Mouse (Mus musculus) heart, embryonic 10.5 days (tissue): Measurements from ENCODE around the gene Flna. TPM values are rescaled to one million over a fixed set of nuclear protein-coding genes. Genes with fewer than 3 reads are reported as not detected.

Source experiments
- DNase-seq: peaks from one replicate; pipeline ENCODE4 v3.0.0-alpha.2; 2017; ENCODE audit warnings: low spot score
- H3K27ac ChIP-seq: fragments of 300-500 bp; sonication (generic); 2 replicates; pipeline ENCODE4 v1.5.1; 2016; ENCODE audit warnings: mild to moderate bottlenecking
- H3K27me3 ChIP-seq: fragments of 300-500 bp; sonication (generic); 2 replicates; pipeline ENCODE4 v1.6.1; 2016; ENCODE audit warnings: mild to moderate bottlenecking; ENCODE audit not compliant: poor library complexity, insufficient read depth, severe bottlenecking
- H3K36me3 ChIP-seq: fragments of 300-500 bp; sonication (generic); 2 replicates; pipeline ENCODE4 v1.6.1; 2016; ENCODE audit warnings: mild to moderate bottlenecking, moderate library complexity
- H3K4me1 ChIP-seq: fragments of 300-500 bp; sonication (generic); 2 replicates; pipeline ENCODE4 v1.6.1; 2016; ENCODE audit warnings: mild to moderate bottlenecking
- H3K4me3 ChIP-seq: fragments of 300-500 bp; sonication (generic); 2 replicates; pipeline ENCODE4 v1.5.1; 2016; ENCODE audit warnings: mild to moderate bottlenecking, moderate library complexity
- H3K9me3 ChIP-seq: fragments of 300-500 bp; sonication (generic); 2 replicates; pipeline ENCODE4 v1.6.1; 2016; ENCODE audit warnings: mild to moderate bottlenecking, moderate library complexity
- WGBS: fragments of 180-500 bp; shearing (Covaris S2); methylation state at CpG from one replicate; pipeline ENCODE4 v1.1.7; 2016; 5-methylcytosine and 5-hydroxymethylcytosine counted together
- polyA plus RNA-seq: library from polyadenylated mRNA; unstranded; fragments of >200 nt; fragmentation: Nextera tagmentation; extraction: Ambion mirVana; gene quantifications from 2 replicates; pipeline ENCODE4 v1.2.1, GENCODE M21; 2016

Gene Flna
- 199 and 236 TPM in 2 replicates for polyA plus RNA-seq

DNA sequence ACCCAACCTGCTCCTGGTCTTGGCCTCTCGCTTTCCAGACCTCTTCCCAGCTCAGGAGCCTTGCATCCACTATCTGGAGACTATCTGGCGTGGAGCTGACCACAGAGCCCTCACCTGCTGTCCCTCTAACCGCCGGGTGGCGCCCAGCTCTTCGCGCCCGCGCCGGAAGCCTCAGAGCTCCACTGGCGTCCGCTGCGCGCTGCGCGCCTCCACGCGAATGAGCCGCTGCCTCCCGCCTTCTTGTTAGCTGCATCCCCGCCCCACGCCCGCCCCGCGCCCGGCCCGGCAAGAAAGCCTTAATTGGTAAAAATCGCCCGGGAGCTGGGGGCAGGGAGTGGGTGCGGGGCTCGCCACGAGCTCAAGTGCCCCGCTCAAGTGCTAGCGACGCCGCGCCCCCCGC, at the start of gene Flna:
Gene Flna (minus strand): TSS at position 206 of the 400 bp plus-strand sequence.
- H3K9me3 ChIP-seq, result no peaks in the 10 kb centered on the region
- H3K4me3 ChIP-seq, result peak within 1 kb of the TSS; percentile 57
- DNase-seq, result peak; percentile 84
- 0 out of 2 replicates have a peak, but pooled peaks cover 3% of the 10 kb centered on the region for H3K27me3 ChIP-seq
- WGBS, result 15% methylated on average over 38 of the region's 38 CpGs
- H3K36me3 ChIP-seq, result no peaks in the 10 kb centered on the region
- H3K4me1 ChIP-seq, result no peaks in the 10 kb centered on the region
- H3K27ac ChIP-seq, result peak within 1 kb of the TSS; percentile 86

DNA sequence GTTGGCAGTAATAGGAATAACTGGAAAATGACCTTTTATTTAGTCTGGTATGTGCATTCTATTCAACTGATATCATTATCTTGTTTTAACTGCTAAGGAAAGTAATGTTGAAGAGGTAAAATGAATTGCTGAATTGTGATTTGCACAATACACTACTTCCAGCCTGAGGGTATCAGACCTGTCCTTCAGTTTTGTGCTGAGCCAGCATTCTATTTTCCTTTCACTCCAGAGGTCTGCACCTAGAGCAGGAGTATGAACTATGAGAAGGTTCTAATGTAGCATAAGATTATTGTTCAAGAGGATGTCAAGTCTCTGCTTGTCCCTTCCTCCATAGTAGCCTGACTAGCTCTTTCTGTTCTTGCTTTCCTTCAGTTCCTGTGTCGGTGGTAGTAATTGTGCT, 48.7 kb upstream of the Flna start:
- H3K27ac ChIP-seq, result no peak overlapping the region
- no peak overlapping the region for H3K4me3 ChIP-seq
- H3K27me3 ChIP-seq, result no peaks in the 10 kb centered on the region
- no peaks in the 10 kb centered on the region for H3K9me3 ChIP-seq
- 87% methylated on average over 1 of the region's 1 CpGs for WGBS
- DNase-seq, result no peak
- H3K4me1 ChIP-seq, result no peaks in the 10 kb centered on the region
- peaks cover 42% of the 10 kb centered on the region for H3K36me3 ChIP-seq

DNA sequence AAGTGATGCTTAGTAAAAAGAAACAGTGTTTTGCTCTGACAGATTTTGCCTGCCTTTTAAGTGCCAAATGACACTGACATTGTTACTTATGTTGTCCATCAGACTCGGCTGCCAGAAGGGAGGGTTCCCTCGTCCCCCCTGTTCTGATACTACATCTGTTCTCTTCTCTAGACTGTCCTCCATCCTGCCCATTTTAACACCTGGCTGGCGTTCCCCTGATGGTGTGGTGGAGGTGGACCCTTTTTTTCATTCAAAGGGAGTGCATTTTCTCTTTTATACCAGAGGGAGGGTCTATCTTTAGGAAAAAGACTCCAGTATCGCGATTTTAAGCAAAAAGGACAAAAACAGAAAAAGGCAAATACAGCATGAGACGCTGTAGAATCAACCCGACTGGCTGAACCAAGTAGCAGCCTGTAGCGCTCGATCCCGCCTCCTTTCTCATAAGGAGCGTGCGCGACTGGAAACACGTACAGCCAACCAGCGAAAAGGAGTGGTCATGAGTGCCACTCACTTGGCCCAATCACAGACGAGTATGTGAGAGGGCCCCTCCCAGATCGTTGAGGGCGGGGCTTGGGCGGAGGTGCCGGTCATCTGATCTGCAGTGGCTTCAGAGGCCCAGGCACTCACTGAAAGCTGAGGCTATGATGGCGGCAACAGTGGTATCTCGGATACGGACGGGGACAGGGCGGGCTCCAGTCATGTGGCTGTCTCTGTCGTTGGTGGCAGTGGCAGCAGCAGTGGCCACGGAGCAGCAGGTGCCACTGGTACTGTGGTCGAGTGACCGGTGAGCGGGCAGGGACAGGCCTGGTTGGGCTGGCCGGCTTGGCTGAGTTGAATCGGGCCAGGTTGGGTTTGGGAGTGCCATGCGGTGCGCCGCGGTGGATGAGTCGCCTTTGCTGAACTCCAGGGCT, 47.2 kb upstream of the Flna start, which contains the start of gene Atp6ap1:
Gene Atp6ap1 (plus strand): TSS at position 560 of the 911 bp plus-strand sequence.
- no peaks in the 10 kb centered on the region for H3K4me1 ChIP-seq
- DNase-seq, result peak; percentile 97
- H3K27ac ChIP-seq, result peak within 1 kb of the TSS; percentile 90
- peak within 1 kb of the TSS; percentile 79 for H3K4me3 ChIP-seq
- 13% methylated on average over 37 of the region's 37 CpGs for WGBS
- H3K36me3 ChIP-seq, result peaks cover 26% of the 10 kb centered on the region
- no peaks in the 10 kb centered on the region for H3K27me3 ChIP-seq
- H3K9me3 ChIP-seq, result no peaks in the 10 kb centered on the region

DNA sequence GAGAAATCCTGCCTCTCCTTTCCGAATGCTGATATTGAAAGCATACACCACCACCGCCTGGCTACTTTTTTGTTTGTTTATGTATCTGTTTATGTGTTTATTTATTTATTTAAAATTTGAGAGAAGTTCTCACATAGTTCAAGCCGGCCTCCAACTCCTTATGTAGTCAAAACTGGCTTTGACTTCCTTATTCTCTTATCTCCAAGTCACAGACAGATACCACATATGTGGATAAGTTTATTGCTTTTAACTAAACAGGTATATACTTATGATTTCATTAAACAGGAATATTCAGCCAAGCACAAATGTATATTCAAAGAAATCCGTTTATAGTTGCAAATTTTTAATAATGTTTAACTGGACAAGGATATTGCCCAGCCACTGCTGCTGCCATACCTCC, 43.8 kb upstream of the Flna start:
- peaks cover 12% of the 10 kb centered on the region; the same call in 1 of the 2 replicates for H3K36me3 ChIP-seq
- H3K27me3 ChIP-seq, result no peaks in the 10 kb centered on the region
- H3K9me3 ChIP-seq, result no peaks in the 10 kb centered on the region
- WGBS, result 77% methylated on average over 4 of the region's 4 CpGs
- H3K27ac ChIP-seq, result no peak overlapping the region
- H3K4me1 ChIP-seq, result no peaks in the 10 kb centered on the region
- no peak for DNase-seq
- no peak overlapping the region for H3K4me3 ChIP-seq

DNA sequence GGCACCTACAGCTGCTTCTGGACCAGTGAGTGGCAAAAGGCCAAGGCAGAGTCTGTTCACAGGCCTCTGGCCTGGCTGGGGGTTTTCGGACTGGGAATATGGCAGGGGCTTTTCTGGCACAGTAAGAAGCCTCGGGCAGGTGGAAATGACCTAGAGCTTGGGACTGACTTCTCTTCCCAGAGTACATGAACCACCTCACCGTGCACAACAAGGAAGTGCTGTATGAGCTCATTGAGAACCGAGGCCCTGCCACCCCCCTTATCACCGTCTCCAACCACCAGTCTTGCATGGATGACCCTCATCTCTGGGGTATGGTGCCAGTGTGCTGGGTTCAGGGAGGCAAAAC, 33.4 kb upstream of the Flna start:
- Histone ChIP-seq H3K9me3 (no peaks in the 10 kb centered on the region), H3K27ac (peak overlapping the region; percentile 88), H3K36me3 (peaks cover 2% of the 10 kb centered on the region; the same call in 1 of the 2 replicates), H3K4me3 (peak overlapping the region; percentile 71), H3K27me3 (no peaks in the 10 kb centered on the region), H3K4me1 (peaks cover 7% of the 10 kb centered on the region; the same call in 1 of the 2 replicates)
- DNase-seq, result no peak
- 36% methylated on average over 5 of the region's 5 CpGs for WGBS

DNA sequence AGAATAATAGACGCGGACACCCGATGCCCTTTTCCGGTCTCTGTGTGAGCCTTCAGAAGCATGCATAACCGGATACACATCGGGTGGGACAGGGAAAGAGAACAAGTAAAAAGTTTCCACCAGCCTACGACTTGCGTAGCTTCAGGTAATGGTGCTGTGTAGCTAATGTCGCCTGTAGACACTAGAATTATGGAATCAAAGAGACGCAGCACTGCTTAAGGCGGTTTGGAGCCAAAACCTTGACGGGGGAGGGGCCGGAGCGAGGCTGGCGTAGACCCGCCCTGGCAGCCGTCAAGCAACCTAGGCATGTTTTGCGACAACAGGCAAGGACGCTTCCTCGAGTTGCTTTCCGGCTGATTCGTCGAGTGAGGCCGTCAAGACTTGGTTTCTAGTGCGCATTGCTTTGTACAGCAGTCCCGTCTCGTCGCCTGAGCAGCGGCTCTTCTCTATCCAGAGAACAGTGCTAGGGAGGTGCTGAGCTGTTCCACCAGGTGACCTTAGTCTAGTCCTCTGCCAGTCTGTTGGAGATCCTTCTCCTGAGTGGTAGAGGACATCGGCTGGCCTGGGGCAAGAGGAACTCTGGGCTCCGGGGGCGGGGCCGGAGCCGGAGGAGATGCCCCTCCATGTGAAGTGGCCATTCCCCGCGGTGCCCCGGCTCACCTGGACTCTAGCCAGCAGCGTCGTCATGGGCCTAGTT, 32.9 kb upstream of the Flna start:
- H3K27me3 ChIP-seq, result no peaks in the 10 kb centered on the region
- no peaks in the 10 kb centered on the region for H3K9me3 ChIP-seq
- no peaks in the 10 kb centered on the region for H3K36me3 ChIP-seq
- 25% methylated on average over 39 of the region's 39 CpGs for WGBS
- H3K4me1 ChIP-seq, result peaks cover 7% of the 10 kb centered on the region; the same call in 1 of the 2 replicates
- peak overlapping the region; percentile 71 for H3K4me3 ChIP-seq
- peak overlapping the region; percentile 88 for H3K27ac ChIP-seq
- peak; percentile 92 for DNase-seq

DNA sequence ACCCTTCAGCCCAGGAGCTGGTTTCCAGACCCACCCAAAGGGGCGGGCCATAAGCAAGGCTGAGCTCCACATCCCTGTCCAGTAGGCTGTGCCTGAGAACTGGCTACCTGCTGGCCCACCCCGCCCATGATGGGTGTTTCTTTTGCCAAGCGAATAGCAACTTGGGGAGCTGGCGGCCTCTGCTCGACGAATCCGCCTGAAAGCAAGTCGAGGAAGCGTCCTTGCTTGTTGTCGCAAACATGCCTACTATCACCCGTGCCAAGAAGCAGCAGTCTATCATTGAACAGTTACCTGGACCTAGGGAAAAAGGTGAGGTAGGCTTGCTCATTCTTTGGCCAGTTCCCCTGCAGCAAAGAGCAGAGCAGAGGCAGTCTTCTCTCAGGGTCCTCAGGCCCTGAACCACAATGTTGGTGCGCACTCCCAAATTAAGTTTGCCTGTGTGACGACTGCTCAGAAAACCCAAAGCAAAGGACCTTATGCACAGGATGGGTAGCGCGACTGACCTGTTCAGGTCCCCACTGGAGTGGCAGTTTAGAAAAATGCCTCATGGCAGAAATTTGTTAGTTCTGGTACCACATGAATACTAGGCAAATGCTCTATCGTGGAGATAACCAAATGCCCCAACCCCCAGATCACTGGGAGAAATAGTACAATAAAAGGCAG, 32.2 kb upstream of the Flna start, which contains the start of the genes Taz and Dnase1l1:
Gene Taz (plus strand): TSS at position 181 of the 663 bp plus-strand sequence.
Gene Dnase1l1 (minus strand): TSS at position 606 of the 663 bp plus-strand sequence.
- no peaks in the 10 kb centered on the region for H3K27me3 ChIP-seq
- H3K4me3 ChIP-seq, result peak within 1 kb of the TSS; percentile 71
- peaks cover 7% of the 10 kb centered on the region; the same call in 1 of the 2 replicates for H3K4me1 ChIP-seq
- H3K27ac ChIP-seq, result peak within 1 kb of the TSS; percentile 88
- no peaks in the 10 kb centered on the region for H3K36me3 ChIP-seq
- H3K9me3 ChIP-seq, result no peaks in the 10 kb centered on the region
- peak; percentile 92 for DNase-seq
- WGBS, result 14% methylated on average over 16 of the region's 16 CpGs

DNA sequence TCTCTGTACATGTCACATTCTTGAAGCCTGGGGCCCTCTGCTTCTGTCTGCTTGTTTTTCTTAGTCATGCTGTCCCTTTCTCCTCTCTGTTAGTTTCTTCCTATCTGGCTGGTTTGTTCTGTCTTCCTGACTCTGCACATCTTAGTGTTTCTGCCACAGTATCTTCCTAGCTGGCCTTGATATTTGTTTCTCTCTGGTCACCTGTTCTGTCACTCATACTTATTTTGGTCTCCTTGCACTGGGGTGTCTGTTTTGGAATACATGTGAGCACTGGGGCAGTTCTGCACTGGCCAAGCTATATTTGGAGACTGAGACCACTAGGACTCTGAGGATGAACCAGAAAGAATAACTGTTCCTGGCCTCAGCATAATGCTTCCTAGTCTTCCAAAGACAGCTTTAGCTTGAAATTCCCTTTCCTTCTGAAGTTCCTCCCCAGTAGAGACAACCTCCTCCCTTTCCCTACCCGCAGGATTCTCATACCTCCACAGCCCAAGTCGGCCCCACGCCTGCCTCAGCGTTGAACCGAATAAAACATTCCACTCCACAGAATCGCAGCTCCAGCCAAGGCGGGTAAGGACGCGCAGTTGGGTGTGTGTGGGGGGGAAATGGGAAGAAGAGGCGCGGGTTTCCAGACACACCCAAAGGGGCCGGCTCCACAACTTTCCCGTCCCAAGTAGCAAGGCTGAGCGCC, 31.6 kb upstream of the Flna start:
- peak overlapping the region; percentile 88 for H3K27ac ChIP-seq
- no peaks in the 10 kb centered on the region for H3K36me3 ChIP-seq
- DNase-seq, result no peak
- H3K4me3 ChIP-seq, result peak overlapping the region; percentile 71
- no peaks in the 10 kb centered on the region for H3K27me3 ChIP-seq
- 10% methylated on average over 14 of the region's 14 CpGs for WGBS
- no peaks in the 10 kb centered on the region for H3K9me3 ChIP-seq
- peaks cover 7% of the 10 kb centered on the region; the same call in 1 of the 2 replicates for H3K4me1 ChIP-seq

DNA sequence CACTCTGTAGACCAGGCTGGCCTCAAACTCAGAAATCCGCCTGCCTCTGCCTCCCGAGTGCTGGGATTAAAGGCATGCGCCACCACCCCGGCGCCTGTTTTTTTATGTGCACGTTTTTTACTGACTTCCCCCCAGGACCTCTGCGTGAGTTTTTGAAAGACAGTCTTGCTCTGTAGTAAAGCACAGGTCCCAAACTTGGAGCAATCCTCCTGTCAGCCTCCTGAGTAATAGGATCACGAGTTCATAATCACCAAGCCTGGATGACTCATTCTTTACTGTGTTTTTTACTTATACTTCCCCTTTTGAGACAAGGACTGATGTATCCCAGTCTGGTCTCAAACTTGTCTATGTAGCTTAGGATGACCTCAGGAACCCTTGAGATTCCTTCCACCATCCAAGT, 28.3 kb upstream of the Flna start:
- no peaks in the 10 kb centered on the region for H3K9me3 ChIP-seq
- H3K36me3 ChIP-seq, result 0 out of 2 replicates have a peak, but pooled peaks cover 5% of the 10 kb centered on the region
- DNase-seq, result no peak
- 68% methylated on average over 8 of the region's 8 CpGs for WGBS
- H3K27me3 ChIP-seq, result no peaks in the 10 kb centered on the region
- H3K4me1 ChIP-seq, result no peaks in the 10 kb centered on the region
- H3K27ac ChIP-seq, result no peak overlapping the region
- H3K4me3 ChIP-seq, result no peak overlapping the region

DNA sequence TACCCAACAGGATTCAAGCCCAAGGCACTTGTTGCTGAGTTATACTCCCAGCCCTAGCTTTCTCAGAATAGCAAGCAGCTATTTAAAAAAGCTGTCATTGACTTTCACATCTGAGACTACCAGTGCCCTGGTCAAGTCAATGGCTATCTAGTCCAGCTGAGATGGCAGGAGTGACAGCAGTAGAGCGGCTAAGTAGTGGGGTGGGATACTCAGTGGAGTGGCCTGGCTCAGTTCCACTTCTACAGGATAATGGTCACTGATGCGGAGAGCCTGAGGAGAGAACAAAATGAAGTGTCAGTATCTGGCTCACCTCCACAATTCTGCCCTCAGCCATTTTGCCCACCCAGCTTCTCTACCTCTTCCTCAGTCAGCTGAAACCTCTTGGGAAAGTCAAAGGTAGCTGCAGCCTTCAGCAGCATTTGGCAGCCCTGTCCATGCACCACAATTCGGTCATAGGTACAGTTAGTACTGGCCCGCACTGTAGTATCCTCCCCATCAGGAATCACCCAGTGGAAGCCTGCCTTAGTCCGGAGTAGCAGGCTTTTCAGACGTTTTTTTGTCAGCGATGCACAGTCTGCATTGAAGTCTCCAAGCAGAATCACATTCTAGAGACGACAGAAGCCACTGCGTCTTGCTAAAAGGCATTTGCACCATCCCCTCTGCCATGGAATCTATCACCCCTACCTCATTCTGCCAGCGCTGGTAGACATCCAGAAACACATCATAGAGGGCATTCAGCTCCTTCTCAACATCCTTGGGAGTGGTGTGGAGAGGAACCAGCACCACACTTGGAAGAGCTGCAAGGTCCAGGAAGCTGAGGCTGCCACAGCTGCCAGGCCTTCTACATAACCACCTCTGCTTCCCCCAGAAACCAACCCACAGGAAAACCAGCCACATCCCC, 24.1 kb upstream of the Flna start:
- Histone ChIP-seq H3K4me1 (no peaks in the 10 kb centered on the region), H3K4me3 (0 out of 2 replicates have a peak overlapping the region, but pooled peaks have one; percentile 6), H3K36me3 (peaks cover 10% of the 10 kb centered on the region; the same call in 1 of the 2 replicates), H3K27ac (no peak overlapping the region), H3K9me3 (no peaks in the 10 kb centered on the region), H3K27me3 (no peaks in the 10 kb centered on the region)
- peak; percentile 70 for DNase-seq
- 30% methylated on average over 10 of the region's 10 CpGs for WGBS

DNA sequence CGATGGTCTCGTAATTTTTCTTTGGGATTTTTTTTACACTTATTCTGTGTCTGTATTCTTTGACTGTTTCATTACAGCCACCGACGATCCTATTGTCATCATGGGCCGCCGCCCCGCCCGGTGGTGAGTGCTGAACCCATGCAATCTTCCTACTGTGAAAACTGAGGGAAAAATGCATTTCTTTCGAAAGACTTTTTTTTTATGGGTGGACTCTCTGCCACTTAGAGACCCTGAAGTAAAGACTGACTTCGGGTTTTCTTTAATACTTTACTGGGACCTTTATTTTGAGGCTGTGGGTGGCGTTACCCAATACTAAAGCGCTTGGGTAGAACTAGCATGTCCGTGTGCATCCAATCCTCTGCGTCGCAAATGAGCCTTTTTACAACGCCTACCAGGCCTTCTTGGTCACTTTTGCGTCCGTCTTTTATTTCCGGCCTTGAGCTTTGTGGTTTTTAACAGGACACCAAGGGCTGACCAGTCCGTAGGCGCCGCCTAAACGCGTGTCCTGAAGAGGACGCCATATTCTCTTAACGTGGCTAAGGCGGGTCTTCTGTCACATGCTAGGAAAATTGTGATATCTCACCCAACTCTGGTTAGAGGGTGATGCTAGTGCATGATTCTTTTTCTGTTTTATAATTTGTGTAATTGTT, 21.4 kb upstream of the Flna start:
- no peak for DNase-seq
- peak overlapping the region; percentile 65 for H3K4me3 ChIP-seq
- WGBS, result 15% methylated on average over 27 of the region's 27 CpGs

More for the DNA sequence above, 21.4 kb upstream of the Flna start:
- peak overlapping the region; percentile 84 for H3K27ac ChIP-seq
- no peaks in the 10 kb centered on the region for H3K9me3 ChIP-seq
- peaks cover 10% of the 10 kb centered on the region; the same call in 1 of the 2 replicates for H3K36me3 ChIP-seq
- no peaks in the 10 kb centered on the region for H3K4me1 ChIP-seq
- no peaks in the 10 kb centered on the region for H3K27me3 ChIP-seq
